Mouse (Mus musculus): Measurements from ENCODE around the gene Capn15. TPM values are rescaled to one million over a fixed set of nuclear protein-coding genes. Genes with fewer than 3 reads are reported as not detected.

Capn15 gene
- polyA plus RNA-seq, 1 experiment from 2014 or later, result 20.5 TPM

DNA sequence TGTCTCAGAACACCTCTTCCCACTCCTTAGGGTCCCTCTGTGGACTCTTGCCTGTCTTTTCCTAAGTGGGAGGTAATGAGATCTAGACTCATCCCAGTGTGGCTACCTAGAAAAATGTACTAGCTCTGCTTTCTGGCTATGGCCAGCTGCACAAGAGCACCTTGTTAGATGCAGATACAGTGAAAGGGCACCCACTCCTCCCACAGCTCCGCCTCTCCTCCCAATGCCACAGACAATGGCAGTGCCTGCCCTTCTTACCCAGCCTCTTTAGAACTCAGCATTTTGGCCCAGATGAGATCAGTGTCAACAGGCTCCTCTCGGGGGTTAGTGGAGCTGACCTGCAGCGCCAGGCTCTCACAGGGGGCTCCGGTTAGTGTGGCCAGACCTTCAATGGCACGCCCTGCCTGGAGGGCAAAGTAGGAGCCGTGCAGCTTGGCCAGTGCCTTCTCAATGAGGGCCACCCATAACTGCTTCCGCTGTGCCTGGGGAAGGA, 23.1 kb downstream of the Capn15 start:
- H3K27ac ChIP-seq (replicated peaks), result no peak overlapping the region
- peaks cover 76% of the 10 kb centered on the region for H3K36me3 ChIP-seq
- 91% methylated on average over 7 of the region's 7 CpGs for WGBS
- no peak overlapping the region for H3K9ac ChIP-seq
- no peak overlapping the region for H3K4me2 ChIP-seq
- H3K9me3 ChIP-seq, result no peaks in the 10 kb centered on the region
- ATAC-seq (ENCODE audit: low read depth), result no peak
- no peaks in the 10 kb centered on the region for H3K27me3 ChIP-seq
- H3K4me1 ChIP-seq (replicated peaks), result 0 out of 2 replicates have a peak, but pooled peaks cover 1% of the 10 kb centered on the region
- no peak overlapping the region for H3K4me3 ChIP-seq

DNA sequence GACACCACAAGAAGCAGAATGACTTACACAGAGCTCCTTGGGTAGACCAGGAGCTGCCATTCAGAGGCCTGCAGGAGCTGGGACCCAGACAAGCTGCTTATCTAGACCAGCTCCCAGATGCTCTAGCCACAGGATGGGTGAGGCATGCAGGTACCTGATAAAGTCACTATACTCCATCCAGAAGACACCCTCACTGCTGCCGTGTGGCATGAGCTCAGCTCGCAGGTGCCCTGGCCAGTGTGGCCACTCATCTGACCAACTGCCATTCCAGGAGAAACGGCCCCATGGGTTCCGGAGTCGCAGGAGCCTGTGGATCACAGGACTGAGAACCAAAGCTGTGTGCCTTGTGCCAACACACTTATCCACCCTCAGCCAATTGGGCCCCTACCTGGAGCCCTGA, 24.0 kb downstream of the Capn15 start:
- no peak overlapping the region for H3K27ac ChIP-seq (replicated peaks)
- H3K27me3 ChIP-seq, result no peaks in the 10 kb centered on the region
- no peak overlapping the region for H3K9ac ChIP-seq
- no peak for ATAC-seq (ENCODE audit: low read depth)
- WGBS, result 93% methylated on average over 5 of the region's 5 CpGs
- peaks cover 73% of the 10 kb centered on the region for H3K36me3 ChIP-seq
- H3K4me2 ChIP-seq, result no peak overlapping the region
- no peaks in the 10 kb centered on the region for H3K9me3 ChIP-seq
- H3K4me3 ChIP-seq, result no peak overlapping the region
- no peaks in the 10 kb centered on the region for H3K4me1 ChIP-seq (replicated peaks)

DNA sequence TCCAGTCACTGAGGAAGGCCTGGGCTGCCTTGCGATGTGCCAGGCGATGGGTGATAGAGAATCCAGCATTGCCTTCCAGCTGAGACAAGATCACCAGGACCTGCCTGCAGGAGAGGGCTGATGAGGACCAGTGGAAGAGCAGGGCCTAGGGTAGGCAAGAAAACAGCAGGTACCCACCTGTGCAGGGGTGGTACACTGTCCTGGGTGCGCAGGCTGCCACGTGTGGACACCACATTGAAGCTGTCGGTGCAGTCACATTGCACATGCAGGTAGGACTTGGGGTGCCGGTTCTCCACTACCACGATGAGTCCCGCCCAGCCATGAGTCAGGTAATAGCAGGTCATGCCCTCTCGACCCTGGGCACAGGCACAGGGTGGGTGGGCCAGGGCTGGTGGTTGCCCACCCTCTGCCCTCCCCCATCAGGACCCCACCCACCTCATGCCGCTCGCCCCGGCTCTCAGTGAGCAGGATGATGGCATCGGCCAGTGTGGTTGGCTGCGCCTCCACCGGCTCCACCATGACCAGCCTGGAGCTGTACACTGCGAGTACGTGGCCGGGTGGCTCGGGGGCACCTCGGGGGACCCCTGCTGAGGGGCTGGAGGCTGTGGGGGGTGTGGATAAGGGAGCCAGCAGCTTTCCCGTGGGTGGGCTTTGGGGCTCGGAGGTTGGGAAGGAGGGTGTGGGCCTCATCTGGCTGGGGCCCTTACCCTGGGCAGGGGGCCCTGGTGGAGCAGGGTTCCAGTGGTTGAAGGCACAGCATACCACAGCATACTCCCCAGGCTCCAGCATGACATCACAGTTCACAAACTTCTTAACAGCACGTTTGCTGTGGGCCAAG, 25.7 kb downstream of the Capn15 start:
- H3K36me3 ChIP-seq, result peaks cover 70% of the 10 kb centered on the region
- H3K4me2 ChIP-seq, result no peak overlapping the region
- no peaks in the 10 kb centered on the region for H3K4me1 ChIP-seq (replicated peaks)
- no peak overlapping the region for H3K4me3 ChIP-seq
- H3K9me3 ChIP-seq, result no peaks in the 10 kb centered on the region
- H3K27me3 ChIP-seq, result no peaks in the 10 kb centered on the region
- no peak overlapping the region for H3K27ac ChIP-seq (replicated peaks)
- no peak overlapping the region for H3K9ac ChIP-seq
- 90% methylated on average over 23 of the region's 23 CpGs for WGBS
- ATAC-seq (ENCODE audit: low read depth), result no peak

DNA sequence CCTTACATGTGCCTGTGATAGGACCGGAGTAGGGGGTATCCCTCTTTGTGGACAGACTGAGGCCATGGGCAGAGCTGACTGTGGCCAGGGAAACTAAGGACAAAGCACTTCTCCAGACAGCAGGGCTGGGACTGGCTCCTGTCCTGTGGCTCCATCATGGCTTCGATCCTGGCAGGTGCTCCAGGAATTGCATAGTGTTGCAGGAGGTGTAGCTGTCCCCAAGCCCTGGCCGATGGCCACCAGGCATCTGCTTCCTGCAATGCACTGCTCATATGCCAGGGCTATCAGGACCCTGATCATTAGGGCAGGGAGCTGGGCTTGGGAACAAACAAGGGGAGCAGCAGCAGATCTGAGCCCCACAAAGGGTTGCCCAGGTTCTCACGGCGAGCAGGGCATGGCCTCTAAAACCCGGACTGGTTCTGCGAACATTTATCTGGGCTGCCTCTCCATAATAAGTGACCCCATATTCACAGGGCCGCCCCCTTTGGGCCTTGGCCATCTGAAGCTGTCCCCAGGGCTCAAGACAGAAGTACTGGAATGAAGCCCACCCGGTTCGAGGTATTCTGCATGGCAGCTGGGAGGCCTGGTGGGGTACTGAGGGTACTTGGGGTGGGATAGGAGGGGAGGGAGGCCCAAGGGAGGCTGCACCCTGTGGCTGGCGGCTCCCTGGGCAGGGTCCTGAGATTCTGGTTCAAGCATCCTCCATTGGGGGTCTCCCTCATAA, 26.7 kb downstream of the Capn15 start:
- Histone ChIP-seq H3K36me3 (peaks cover 63% of the 10 kb centered on the region), H3K4me3 (no peak overlapping the region), H3K27ac (replicated peaks) (no peak overlapping the region), H3K27me3 (peaks cover 3% of the 10 kb centered on the region; the same call in 1 of the 2 replicates), H3K4me2 (no peak overlapping the region), H3K4me1 (replicated peaks) (no peaks in the 10 kb centered on the region), H3K9me3 (no peaks in the 10 kb centered on the region), H3K9ac (no peak overlapping the region)
- ATAC-seq (ENCODE audit: low read depth), result no peak
- WGBS, result 94% methylated on average over 11 of the region's 11 CpGs

DNA sequence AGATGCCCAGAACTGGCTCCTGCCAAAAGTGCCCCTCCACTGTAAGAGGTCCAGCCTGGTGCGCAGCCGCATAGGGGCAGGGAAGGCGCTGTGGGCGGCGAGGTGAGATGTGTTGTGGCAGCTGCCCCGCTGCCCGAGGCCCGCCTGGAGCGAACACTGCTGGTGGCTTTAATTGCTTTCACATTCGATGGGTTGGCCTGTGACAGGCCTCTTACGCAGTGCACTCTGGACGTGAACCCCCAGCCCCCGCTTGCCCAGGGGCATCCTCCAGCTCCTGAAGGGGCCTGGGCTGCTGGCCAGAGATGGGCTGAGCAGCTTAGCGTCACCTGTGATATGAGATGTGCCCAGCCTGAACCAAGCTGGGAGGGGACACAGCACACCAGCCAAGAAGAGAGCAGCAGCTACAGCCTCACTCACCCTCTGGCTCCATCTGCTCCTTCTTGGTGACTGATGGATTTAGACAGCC, 28.0 kb downstream of the Capn15 start:
- Histone ChIP-seq H3K9ac (no peak overlapping the region), H3K9me3 (no peaks in the 10 kb centered on the region), H3K4me2 (no peak overlapping the region), H3K4me1 (replicated peaks) (no peaks in the 10 kb centered on the region), H3K27ac (replicated peaks) (no peak overlapping the region), H3K27me3 (peaks cover 16% of the 10 kb centered on the region), H3K36me3 (peaks cover 49% of the 10 kb centered on the region), H3K4me3 (no peak overlapping the region)
- ATAC-seq (ENCODE audit: low read depth), result no peak
- 76% methylated on average over 14 of the region's 14 CpGs for WGBS

DNA sequence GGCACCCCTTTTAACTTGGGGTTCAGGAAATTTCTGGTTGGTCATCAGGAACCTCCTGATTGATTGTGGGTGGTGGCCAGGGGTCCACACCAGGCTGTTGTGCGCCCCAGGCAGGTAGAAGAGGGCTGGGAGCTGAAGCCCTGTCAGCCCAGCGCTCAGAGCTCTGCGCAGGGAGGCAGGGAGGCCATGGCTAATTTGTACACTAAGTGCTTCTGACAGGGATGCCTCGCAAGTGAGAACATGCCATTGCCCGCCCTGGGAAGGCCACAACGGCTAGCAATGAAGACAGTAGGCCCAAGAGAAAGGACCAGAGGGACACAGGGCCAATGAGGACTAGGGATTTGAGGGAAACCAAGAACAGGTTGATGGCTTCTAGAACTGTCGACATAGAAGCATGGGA, 29.0 kb downstream of the Capn15 start:
- no peaks in the 10 kb centered on the region for H3K9me3 ChIP-seq
- peaks cover 6% of the 10 kb centered on the region for H3K4me1 ChIP-seq (replicated peaks)
- no peak overlapping the region for H3K4me3 ChIP-seq
- peaks cover 26% of the 10 kb centered on the region for H3K27me3 ChIP-seq
- H3K36me3 ChIP-seq, result peaks cover 41% of the 10 kb centered on the region
- 82% methylated on average over 7 of the region's 7 CpGs for WGBS
- no peak for ATAC-seq (ENCODE audit: low read depth)
- H3K4me2 ChIP-seq, result no peak overlapping the region
- no peak overlapping the region for H3K27ac ChIP-seq (replicated peaks)
- no peak overlapping the region for H3K9ac ChIP-seq

DNA sequence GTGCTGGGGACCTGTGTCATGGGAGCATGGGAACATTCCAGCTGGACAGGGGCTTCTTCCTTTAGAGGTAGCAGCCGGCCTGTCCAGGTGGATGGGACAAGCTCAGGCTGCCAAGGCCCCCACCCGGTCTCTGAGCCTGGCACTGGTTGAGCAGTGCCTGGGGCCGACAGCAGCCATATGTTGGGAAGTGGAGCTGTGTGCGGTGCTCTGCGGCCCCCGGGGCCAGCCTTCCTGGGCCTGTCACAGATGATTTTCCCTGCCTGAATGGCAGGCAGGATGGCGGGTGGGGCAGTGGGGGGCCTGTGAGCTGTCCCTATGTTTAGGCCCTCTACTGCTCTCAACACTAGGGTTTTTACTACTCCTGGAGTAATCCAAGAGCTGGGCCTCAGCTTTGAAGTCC, 29.4 kb downstream of the Capn15 start:
- no peak for ATAC-seq (ENCODE audit: low read depth)
- H3K4me2 ChIP-seq, result no peak overlapping the region
- WGBS, result 57% methylated on average over 7 of the region's 7 CpGs
- peaks cover 31% of the 10 kb centered on the region for H3K27me3 ChIP-seq
- H3K36me3 ChIP-seq, result peaks cover 37% of the 10 kb centered on the region
- no peak overlapping the region for H3K27ac ChIP-seq (replicated peaks)
- H3K9me3 ChIP-seq, result no peaks in the 10 kb centered on the region
- H3K4me3 ChIP-seq, result no peak overlapping the region
- H3K4me1 ChIP-seq (replicated peaks), result peaks cover 10% of the 10 kb centered on the region
- H3K9ac ChIP-seq, result no peak overlapping the region

DNA sequence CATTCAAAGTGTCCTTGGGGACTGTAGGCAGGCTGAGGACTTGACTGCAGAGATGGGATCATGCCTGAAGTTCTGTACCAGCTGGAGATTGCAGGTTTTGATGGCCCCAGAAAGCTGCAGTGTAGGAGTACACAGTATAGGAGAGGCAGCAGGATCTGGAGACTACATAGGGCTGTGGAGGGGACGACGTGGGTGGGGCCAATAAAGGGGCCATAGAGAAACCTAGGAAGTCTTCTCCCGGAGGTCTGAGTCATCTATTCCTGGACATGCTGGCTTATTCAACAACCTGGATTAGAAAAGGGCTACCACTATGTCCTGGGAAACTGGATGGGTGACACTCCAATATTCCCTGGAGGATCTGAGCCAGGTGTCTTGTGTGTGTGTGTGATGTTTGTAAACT, 29.9 kb downstream of the Capn15 start:
- H3K27ac ChIP-seq (replicated peaks), result no peak overlapping the region
- peaks cover 33% of the 10 kb centered on the region for H3K36me3 ChIP-seq
- H3K9ac ChIP-seq, result no peak overlapping the region
- no peak overlapping the region for H3K4me3 ChIP-seq
- 44% methylated on average over 3 of the region's 3 CpGs for WGBS
- peaks cover 35% of the 10 kb centered on the region for H3K27me3 ChIP-seq
- no peak for ATAC-seq (ENCODE audit: low read depth)
- H3K4me2 ChIP-seq, result no peak overlapping the region
- H3K9me3 ChIP-seq, result no peaks in the 10 kb centered on the region
- H3K4me1 ChIP-seq (replicated peaks), result peaks cover 13% of the 10 kb centered on the region

DNA sequence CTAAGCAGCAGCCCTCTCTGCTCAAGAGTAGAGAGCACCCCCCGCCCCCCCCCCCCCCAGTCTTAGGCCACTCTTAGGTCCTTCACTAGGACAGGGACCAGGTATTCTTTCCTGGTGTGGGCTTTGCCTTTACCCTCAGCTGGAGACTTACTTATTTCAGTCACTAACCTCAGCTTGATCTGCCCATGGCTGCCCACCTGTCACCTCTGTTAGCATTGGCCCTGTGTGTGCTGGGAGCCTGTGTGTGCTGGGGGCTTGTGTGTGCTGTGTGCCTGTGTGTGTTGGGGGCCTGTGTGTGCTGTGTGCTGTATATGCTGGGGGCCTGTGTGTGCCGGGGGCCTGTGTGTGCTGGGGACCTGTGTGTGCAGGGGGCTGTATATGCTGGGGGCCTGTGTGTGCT, 30.9 kb downstream of the Capn15 start:
- Histone ChIP-seq H3K36me3 (peaks cover 24% of the 10 kb centered on the region), H3K4me2 (no peak overlapping the region), H3K9ac (no peak overlapping the region), H3K27ac (replicated peaks) (no peak overlapping the region), H3K4me3 (no peak overlapping the region), H3K27me3 (peaks cover 46% of the 10 kb centered on the region), H3K9me3 (no peaks in the 10 kb centered on the region), H3K4me1 (replicated peaks) (peaks cover 13% of the 10 kb centered on the region)
- ATAC-seq (ENCODE audit: low read depth), result no peak
- 80% methylated on average over 1 of the region's 2 CpGs for WGBS

DNA sequence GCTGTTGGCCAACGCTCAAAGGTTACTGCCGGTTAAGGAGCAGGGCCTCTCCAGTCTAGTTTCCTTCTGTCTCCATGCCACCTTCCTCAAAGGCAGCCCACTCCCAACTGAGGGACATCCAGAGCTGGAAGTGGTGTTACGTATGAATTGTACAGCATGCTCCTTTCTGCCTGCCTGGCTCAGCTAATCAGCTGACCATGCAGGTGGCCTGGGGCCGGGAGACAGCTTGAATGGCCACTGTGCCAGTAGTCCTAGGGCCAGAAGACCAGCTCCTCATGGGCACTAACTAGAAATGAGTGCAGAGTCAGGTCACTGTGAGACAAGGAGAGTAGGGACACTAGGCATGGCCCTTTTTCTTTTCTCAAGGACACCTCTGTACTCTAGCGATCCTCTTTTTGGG, 32.4 kb downstream of the Capn15 start:
- 79% methylated on average over 5 of the region's 5 CpGs for WGBS
- no peak overlapping the region for H3K27ac ChIP-seq (replicated peaks)
- H3K4me3 ChIP-seq, result no peak overlapping the region
- no peaks in the 10 kb centered on the region for H3K9me3 ChIP-seq
- H3K36me3 ChIP-seq, result peaks cover 9% of the 10 kb centered on the region
- H3K9ac ChIP-seq, result no peak overlapping the region
- ATAC-seq (ENCODE audit: low read depth), result no peak
- H3K4me1 ChIP-seq (replicated peaks), result peaks cover 13% of the 10 kb centered on the region
- H3K4me2 ChIP-seq, result no peak overlapping the region
- H3K27me3 ChIP-seq, result peaks cover 48% of the 10 kb centered on the region

DNA sequence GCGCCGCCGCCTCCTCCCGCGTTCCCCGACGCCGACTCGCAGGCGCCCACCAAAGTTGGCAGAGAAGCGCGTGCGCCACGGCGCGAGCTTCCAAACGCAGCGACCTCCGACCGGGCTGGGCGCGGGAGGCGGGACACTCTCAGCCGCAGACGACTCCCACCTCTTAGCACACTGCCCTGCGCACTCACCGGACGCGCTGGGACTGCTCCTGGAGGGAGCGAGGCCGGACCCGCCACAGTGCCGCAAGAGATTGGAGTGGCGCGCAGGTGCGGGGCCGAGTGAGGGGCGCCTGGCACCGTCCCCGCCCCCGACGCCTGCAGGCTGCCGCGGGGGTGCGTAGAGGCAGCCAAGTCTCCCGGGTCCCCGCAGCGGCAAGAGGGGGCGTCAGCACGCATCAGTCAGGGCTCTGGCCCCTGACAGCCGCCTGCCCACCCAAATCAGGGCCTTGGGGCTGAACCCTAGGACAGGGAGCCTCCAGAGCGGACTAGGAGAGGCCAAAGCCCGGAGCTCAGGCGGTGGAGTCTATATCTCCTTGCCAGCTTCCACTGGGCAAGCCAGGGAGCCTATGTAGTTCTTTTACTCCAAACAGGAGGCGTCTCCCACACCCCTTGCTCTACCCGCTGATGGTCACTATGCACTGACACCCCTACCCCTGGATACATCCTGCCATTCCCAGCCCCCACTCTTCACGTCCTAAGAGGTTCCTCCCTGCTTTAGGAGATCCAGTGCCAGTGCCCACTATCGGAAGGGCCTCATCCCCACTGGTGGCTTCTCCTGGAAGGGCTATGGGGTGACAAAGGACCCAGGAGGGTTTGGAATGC, 33.6 kb downstream of the Capn15 start, which contains the start of gene A930017K11Rik:
Gene A930017K11Rik (minus strand): TSS at position 763 of the 821 bp plus-strand sequence.
- Histone ChIP-seq H3K4me1 (replicated peaks) (peaks cover 13% of the 10 kb centered on the region), H3K27me3 (peaks cover 48% of the 10 kb centered on the region), H3K9ac (peak within 1 kb of the TSS; percentile 32; the same call in 1 of the 2 replicates), H3K9me3 (no peaks in the 10 kb centered on the region), H3K36me3 (no peaks in the 10 kb centered on the region), H3K27ac (replicated peaks) (no peak within 1 kb of the TSS), H3K4me3 (peak within 1 kb of the TSS; percentile 31), H3K4me2 (peak within 1 kb of the TSS; percentile 52)
- 1% methylated on average over 58 of the region's 58 CpGs for WGBS
- ATAC-seq (ENCODE audit: low read depth), result no peak

Measured in neural tube, embryonic 13.5 days (tissue).